Mouse (Mus musculus) spleen, postnatal 14 days (tissue): Measurements from ENCODE around the gene Ptpn23.
"Not testable (repeated sequence)": the region's sequence is repeated elsewhere in the genome, so short reads cannot be mapped to it uniquely, and the experiment has no call there.

Experiments
- DNase-seq, 2 experiments: peaks; one replicate each; pipeline ENCODE4 v3.0.0; 2021 to 2022; ENCODE audit warnings: low spot score in 2 of 2

The Ptpn23 gene

DNA sequence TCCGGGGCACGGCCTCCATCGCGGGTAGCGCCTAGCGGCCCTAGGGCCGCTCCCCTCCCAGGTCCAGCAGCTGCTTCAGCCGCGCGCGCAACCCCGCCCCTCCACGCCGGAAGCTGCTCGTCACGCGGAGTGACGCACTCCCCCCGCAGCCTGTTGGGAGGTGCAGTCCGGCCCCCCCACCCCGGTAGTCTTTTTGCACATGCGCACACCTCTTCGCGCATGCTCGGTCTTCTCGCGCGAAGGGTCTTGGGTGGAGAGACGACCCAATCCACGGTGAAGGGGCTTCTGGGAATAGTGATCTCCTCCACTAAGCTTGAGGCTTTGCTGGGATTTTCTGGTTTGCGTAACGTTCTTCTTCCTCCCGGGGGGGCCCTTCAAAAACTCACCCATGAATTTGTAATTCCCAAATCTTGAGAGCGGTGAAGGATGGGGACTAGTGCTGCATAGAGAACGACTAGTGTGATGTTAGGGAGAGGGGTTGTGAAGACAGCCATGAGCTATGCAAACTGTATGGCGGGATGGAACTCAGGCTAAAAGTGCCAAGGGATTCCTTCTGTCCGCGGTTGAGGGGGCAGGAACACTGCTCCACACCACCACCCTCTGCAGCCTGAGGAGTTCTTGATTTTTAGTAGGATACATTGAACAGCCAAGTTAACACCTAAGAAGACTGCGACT lies at the start of gene Ptpn23:
Gene Ptpn23, minus strand, starts transcription at position 115 of the 675 bp plus-strand sequence.
- DNase-seq, result peak; percentile 82 to 89

- no peak for DNase-seq
Measured at GRCm38 (mm10) chr9:110452523-110452922, 44.5 kb upstream of the Ptpn23 start.

DNA sequence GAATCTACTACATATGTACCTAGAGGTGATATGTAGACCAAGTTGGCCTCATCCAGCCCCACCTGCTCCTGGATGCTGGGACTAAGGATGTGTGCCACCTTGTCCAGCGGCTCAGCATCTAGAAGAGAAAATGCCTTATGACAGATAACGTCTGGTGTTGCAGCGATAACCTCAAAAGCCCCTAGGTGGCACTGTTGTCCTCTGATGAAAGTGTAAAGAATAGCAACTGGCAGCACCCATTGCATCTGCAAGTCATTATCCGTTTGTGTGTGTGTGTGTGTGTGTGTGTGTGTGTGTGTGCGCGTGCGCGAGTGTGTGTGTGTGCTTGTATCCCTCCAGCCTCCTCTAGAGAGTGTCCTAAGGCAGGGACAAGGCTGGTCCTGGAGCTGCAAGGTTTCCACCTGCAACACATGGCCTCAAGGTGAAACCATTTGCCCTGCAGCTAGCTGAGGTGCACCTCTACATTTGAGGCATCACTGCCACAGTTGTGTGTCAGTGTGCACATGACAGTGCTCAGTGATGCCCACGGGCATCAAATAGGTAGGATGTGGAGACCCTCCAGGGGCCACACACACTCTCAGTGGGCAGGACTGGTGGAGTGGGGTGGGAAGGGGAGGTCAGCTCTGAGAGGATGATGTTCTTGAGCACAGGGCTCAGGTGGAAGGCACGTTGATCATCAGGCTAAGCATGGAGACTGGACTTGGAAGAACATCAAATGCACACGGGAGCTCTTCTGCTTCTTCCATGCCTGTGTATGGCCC lies 41.0 kb upstream of the Ptpn23 start:
- DNase-seq, result peak; percentile 24 to 69

DNA sequence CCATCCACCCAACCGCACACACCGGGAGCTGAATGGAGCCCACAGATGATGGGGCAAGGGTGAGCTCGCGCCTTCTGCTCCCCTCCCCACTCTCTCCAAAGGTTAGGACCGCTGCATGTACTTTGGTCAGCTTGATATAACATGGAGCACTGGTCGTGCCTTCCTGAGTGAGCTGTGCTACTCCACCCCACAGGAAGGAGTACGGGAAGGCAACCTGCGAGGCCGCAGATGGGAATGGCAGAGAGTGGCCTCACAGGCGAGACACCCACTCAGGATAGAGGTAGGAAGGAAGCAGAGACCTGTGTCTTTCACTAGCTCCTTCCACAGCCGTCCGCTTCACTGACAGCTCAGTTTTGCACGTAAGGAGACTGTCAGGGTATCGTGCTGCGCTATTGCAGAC lies 40.3 kb upstream of the Ptpn23 start:
- DNase-seq, result no peak

- no peak for DNase-seq
Measured at GRCm38 (mm10) chr9:110440559-110440958, 32.5 kb upstream of the Ptpn23 start.

- no peak for DNase-seq
Measured at GRCm38 (mm10) chr9:110440049-110440448, 32.0 kb upstream of the Ptpn23 start.

GRCm38 (mm10) chr9:110436041-110436440 lies 28.0 kb upstream of the Ptpn23 start:
- no peak for DNase-seq

GRCm38 (mm10) chr9:110433045-110433444 lies 25.0 kb upstream of the Ptpn23 start:
- no peak for DNase-seq

GRCm38 (mm10) chr9:110431241-110431640 lies 23.2 kb upstream of the Ptpn23 start:
- DNase-seq, result no peak

DNA sequence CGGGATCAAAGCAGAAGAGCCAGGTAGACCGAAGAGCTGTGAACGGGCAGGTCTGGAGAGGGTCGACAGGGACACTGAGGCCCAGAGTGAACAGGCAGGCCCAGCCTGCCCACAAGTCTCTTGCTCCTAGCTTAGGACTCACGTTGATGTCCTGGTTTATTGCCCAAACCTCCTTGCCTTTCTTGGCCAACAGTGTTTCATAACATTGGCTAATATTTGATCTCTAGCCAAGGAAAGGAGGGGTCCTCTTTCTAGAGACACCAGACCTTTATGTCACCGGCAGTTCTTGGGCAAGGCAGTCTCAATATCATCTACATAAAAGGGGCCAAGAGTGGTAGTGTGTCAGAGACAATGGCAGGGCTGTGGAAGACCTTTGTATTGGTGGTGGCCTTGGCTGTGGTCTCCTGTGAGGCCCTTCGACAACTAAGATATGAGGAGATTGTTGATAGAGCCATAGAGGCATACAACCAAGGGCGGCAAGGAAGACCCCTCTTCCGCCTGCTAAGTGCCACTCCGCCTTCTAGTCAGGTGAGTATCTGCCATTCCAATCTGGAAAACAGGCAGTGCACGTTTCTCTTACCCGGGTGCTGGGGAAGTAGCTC lies 11.6 kb upstream of the Ptpn23 start, which contains the start of gene Ngp:
Gene Ngp, plus strand, starts transcription at position 237 of the 602 bp plus-strand sequence.
- no peak for DNase-seq

GRCm38 (mm10) chr9:110413785-110414184 lies 5.8 kb upstream of the Ptpn23 start:
- DNase-seq, result peak in 1 of 2 experiments; percentile 17

DNA sequence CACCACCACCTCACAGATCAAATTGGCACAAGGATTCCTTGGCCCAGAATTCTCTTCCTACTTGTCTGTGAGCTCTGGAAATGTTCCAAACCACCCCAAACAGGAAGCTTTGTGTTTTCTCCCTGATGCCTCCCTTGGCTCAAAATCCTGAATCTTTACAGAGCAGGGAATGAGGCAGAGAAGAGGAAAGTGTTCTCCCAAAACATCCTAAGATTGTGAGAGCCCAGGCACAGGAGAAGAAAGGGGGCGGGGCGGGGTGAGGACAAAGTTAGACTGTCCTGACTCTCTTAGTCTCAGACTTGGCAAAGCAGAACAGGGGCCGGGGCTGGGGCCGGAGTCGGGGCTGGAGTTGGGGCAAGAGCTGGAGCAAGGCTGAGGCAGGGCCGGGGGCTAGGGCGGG lies 4.9 kb upstream of the Ptpn23 start:
- no peak for DNase-seq

DNA sequence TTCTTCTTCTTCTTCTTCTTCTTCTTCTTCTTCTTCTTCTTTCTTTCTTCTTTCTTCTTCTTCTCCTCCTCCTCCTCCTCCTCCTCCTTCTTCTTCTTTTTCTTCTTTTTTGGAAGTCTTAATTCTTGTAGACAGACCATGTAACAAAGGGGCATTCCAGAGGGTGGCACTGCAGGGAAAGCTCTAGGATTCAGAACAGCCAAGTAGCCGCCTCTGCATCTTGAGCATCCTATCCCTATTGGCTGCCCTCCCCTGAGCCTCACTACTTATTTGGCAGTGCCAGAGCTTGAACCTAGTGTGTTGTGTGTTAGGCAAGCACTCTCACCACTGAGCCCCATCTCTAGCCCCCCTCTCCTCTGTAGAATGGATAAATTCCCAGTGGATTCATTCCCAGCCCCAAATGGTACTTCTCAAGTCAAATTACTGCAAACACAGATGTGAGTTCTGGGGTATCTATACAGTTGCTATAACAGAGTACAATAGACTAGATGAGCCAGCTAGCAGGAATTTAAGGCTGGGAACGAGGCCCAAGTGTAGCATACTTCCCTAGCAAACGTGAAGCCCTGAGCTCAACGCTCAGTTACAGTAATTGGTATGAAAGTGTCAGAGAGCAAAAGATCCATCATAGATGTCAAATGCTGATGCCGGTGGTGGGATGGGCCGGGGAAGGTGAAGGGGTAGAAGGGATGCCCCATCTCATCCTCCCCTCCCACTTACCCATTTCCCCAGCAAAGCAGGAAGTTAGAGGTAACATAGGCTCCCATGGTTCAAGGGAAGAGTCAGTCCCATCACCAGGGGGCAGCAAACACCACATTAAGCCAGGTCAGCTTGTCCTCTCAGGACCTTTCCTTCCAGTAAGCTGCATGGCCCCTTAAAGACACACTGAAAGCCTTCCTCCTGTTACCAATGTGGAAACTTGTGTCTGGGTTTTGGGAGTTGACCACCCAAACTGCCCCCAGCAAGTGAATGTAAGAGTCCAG lies 3.2 kb upstream of the Ptpn23 start:
- DNase-seq, result peak; percentile 64 to 79

DNA sequence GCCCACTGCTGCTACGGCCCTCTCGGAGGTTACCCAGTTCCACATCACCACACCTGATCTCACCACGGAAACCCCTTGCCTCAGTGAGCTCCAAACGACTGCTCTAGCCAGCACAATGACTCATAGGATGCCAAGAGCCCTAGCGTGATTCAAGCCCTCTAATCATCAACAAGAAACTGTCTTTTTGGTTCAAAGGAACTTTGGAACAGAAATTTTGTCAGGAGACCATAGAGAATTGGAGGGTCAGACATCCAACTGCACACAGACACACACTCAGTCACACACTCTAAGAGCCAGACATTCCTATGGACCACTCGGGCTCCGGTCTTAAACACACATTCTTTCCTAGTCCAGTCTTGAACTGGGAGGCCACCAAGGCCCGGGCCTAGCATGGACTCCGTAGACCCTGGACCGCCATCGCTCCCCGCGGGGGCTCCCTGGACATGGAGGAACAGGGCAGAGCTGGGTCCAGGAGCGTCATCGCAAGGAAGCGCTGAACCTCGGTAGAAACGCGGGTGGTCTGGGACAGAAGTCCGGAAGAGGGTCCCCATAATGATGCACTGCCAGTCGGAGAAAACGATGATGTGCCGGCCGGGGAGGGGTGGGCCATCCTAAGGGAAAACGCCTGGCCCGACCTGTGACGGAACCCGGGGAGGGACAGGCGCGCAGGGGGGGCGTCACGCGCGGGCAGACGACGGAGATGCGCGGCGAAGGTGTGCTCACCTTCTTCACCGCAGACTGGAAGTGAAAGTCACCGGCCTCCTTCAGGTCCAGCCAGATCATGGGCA lies 508 bp downstream of the Ptpn23 start:
- DNase-seq, result no peak

GRCm38 (mm10) chr9:110403240-110403639 lies 4.8 kb downstream of the Ptpn23 start:
- not testable (repeated sequence) for DNase-seq

- no peak for DNase-seq
Measured at GRCm38 (mm10) chr9:110402731-110403130, 5.3 kb downstream of the Ptpn23 start.

GRCm38 (mm10) chr9:110400650-110401049 lies 7.4 kb downstream of the Ptpn23 start:
- DNase-seq, result no peak

GRCm38 (mm10) chr9:110393295-110393694 lies 14.7 kb downstream of the Ptpn23 start:
- no peak for DNase-seq

DNA sequence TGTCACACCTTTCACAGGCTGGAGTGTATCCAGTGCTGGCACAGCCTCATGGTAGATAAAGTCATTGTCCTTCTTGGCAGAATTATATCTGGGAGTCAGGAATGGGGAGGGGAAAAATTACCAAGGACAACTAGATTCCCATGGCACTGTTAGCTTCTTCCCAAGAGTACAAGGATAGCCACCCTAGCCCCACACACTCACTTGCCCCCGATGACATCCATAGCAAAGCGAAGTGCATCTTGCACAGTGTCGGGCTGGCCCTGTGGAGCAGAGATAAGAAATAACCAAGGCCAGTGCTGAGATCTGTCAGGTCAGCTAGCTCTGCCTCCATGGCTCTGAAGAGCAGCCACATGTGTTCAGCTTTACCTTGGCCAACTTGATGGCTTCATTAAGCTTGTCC lies 17.2 kb downstream of the Ptpn23 start:
- DNase-seq, result no peak

DNA sequence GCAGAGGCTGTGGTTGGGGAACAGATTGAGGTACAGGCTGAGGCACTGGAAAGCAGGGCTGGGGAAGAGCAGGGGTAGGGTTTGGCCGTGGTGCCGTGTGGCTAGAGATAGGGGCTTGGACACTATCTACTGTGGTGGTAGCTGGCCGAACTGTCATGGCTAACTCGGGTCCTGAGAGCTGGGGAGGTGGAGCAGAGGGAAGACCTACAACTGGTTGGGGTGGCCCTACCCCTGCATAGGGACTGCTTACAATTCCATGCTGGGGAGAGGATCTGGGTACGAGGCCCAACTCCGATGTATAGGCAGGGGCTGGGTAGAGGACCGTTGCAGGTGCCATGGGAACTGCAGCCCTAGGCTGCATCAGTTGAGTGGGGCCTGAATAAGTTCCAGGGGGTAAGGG lies 20.0 kb downstream of the Ptpn23 start:
- DNase-seq, result no peak
